In genomic region chr13:43130161-43130560, GRCm38 (mm10) we compare ENCODE assay signal across 16 mouse cellular contexts.
"Had no signal": no experiment of that assay in that cellular context is flagged by ENCODE, and none has a peak within 500 bp of the region (broad histone marks: within the 10 kb centered on the region; RNA-seq: fewer than 3 reads in every experiment).

No protein-coding gene starts in this region.

- ATAC-seq: liver, embryonic 12.5 days had no signal

- DNase-seq: kidney, postnatal 25 days; layer of hippocampus, adult 9-11 months; liver; lung, adult 18-20 months; lung, postnatal 36 days; midbrain, embryonic 14.5 days; right cerebral cortex, postnatal 4 days; thymus, postnatal 25 days had no signal

- H3K27me3 ChIP-seq: limb, embryonic 13.5 days; liver, embryonic 12.5 days; liver, embryonic 15.5 days; lung, embryonic 15.5 days had no signal

- H3K9me3 ChIP-seq: limb, embryonic 10.5 days; limb, embryonic 13.5 days; liver, embryonic 12.5 days; liver, embryonic 15.5 days; lung, embryonic 15.5 days; megakaryocyte, embryonic 14.5 days had no signal

- H3K4me1 ChIP-seq: liver, embryonic 12.5 days; liver, embryonic 15.5 days; megakaryocyte, embryonic 14.5 days had no signal

- H3K36me3 ChIP-seq: limb, embryonic 10.5 days; limb, embryonic 13.5 days; liver, embryonic 12.5 days; liver, embryonic 15.5 days; lung, embryonic 15.5 days had no signal

- H3K4me2 ChIP-seq: limb, embryonic 13.5 days; liver, embryonic 12.5 days; liver, embryonic 15.5 days; lung, embryonic 15.5 days; midbrain, embryonic 11.5 days had no signal

- H3K9ac ChIP-seq: limb, embryonic 13.5 days; liver, embryonic 12.5 days; liver, embryonic 15.5 days; lung, embryonic 15.5 days had no signal

- H3K4me3 ChIP-seq: layer of hippocampus, adult 2 months; limb, embryonic 10.5 days; limb, embryonic 13.5 days; liver, embryonic 12.5 days; liver, embryonic 15.5 days; lung, embryonic 15.5 days; megakaryocyte, embryonic 14.5 days had no signal

- H3K27ac ChIP-seq: limb, embryonic 13.5 days; liver, embryonic 12.5 days; liver, embryonic 15.5 days; lung, embryonic 15.5 days had no signal
